Mouse (Mus musculus) olfactory bulb, adult 2 months (tissue): ENCODE data around the gene Zfp867.

Experiments
- CTCF ChIP-seq: fragments of 200-500 bp; IDR thresholded peaks from 2 replicates; pipeline ENCODE4 v1.5.1; 2012; ENCODE audit warnings: low read depth, mild to moderate bottlenecking, low read length, moderate library complexity; ENCODE audit not compliant: insufficient read depth
- POLR2A ChIP-seq: fragments of 200-500 bp; IDR thresholded peaks from 2 replicates; pipeline ENCODE4 v1.6.1; 2012; ENCODE audit warnings: mild to moderate bottlenecking, low read depth, low read length, moderate library complexity; ENCODE audit not compliant: insufficient read depth

- TF ChIP-seq CTCF (no peak), POLR2A (peak; percentile 88)
Observed at GRCm38 (mm10) chr11:59449741-59450229, 22.5 kb downstream of the Zfp867 start, which contains the start of gene Jmjd4.
